Mouse (Mus musculus) limb, embryonic 15.5 days (tissue): ENCODE results near the gene Nfic. TPM values are rescaled to one million over a fixed set of nuclear protein-coding genes. Genes with fewer than 3 reads are reported as not detected.
A peak's percentile ranks its signal among the peaks of the same experiment; 100 is the strongest.

Experiments used
- ATAC-seq: fragments of 200-750 bp; cut with Nextera tagmentation; 2 replicates; pipeline ENCODE4 v1.8.0; 2017; ENCODE audit warnings: low read depth, moderate TSS enrichment; ENCODE audit not compliant: insufficient number of reproducible peaks, low FRiP score, low TSS enrichment
- H3K27ac ChIP-seq: fragments of 300-500 bp; sonication (generic); 2 replicates; pipeline ENCODE4 v1.5.1; 2015; ENCODE audit warnings: moderate library complexity, mild to moderate bottlenecking, inconsistent platforms
- H3K27me3 ChIP-seq: fragments of 300-500 bp; sonication (generic); 2 replicates; pipeline ENCODE4 v1.6.1; 2015; ENCODE audit warnings: inconsistent platforms
- H3K36me3 ChIP-seq: fragments of 300-500 bp; sonication (generic); 2 replicates; pipeline ENCODE4 v1.6.1; 2015; ENCODE audit warnings: inconsistent platforms
- H3K4me1 ChIP-seq: fragments of 300-500 bp; sonication (generic); 2 replicates; pipeline ENCODE4 v1.6.1; 2015; ENCODE audit warnings: inconsistent platforms
- H3K4me2 ChIP-seq: fragments of 300-500 bp; sonication (generic); 2 replicates; pipeline ENCODE4 v1.6.1; 2015; ENCODE audit warnings: mild to moderate bottlenecking, inconsistent platforms
- H3K4me3 ChIP-seq: fragments of 300-500 bp; sonication (generic); 2 replicates; pipeline ENCODE4 v1.5.1; 2015; ENCODE audit warnings: mild to moderate bottlenecking, inconsistent platforms
- H3K9ac ChIP-seq: fragments of 300-500 bp; sonication (generic); 2 replicates; pipeline ENCODE4 v1.6.1; 2015; ENCODE audit warnings: inconsistent platforms
- H3K9me3 ChIP-seq: fragments of 300-500 bp; sonication (generic); 2 replicates; pipeline ENCODE4 v1.6.1; 2016; ENCODE audit warnings: inconsistent platforms
- WGBS: fragments of 180-500 bp; shearing (Covaris S2); methylation state at CpG from one replicate; pipeline ENCODE4 v1.1.7; 2015; 5-methylcytosine and 5-hydroxymethylcytosine counted together
- polyA plus RNA-seq: library from polyadenylated mRNA; unstranded; fragments of >200 nt; fragmentation: Nextera tagmentation; extraction: Ambion mirVana; gene quantifications from 2 replicates; pipeline ENCODE4 v1.2.1, GENCODE M21; 2015

The Nfic gene
- polyA plus RNA-seq, 1 experiment from 2014 or later = 138 TPM

- Histone ChIP-seq H3K27me3 (no peaks in the 10 kb centered on the region; the same call in 1 of the 2 replicates), H3K4me3 (no peak overlapping the region), H3K9ac (no peak overlapping the region), H3K36me3 (peaks cover 57% of the 10 kb centered on the region), H3K4me1 (peaks cover 99% of the 10 kb centered on the region), H3K9me3 (no peaks in the 10 kb centered on the region), H3K27ac (peak overlapping the region; percentile 93), H3K4me2 (0 out of 2 replicates have a peak overlapping the region, but pooled peaks have one; percentile 23)
- no peak for ATAC-seq
- WGBS = 66% methylated on average over 9 of the region's 9 CpGs
Measured at GRCm38 (mm10) chr10:81410981-81411380, 44.5 kb downstream of the Nfic start.

DNA sequence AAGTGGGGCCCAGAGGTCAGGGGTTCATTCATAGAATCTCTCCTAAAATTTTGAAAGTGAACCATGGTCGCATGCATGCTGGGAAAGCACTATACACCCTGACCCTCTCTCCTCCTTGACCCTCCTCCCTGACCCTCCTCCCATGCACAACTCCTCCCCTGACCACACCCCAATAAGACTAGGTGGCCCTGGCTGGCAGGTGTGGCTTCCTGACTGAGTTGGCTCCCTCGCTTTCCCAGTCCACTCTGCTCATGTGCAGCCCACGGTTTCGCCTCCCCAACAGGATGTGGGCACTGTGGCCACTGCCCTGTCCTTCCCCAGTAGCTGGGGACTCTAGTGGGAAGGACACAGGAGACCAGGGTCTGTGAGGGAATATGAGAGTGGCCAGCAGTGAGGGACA lies 45.1 kb downstream of the Nfic start:
- WGBS = 57% methylated on average over 4 of the region's 4 CpGs
- H3K36me3 ChIP-seq = peaks cover 62% of the 10 kb centered on the region
- H3K9me3 ChIP-seq = no peaks in the 10 kb centered on the region
- H3K27ac ChIP-seq = peak overlapping the region; percentile 93
- peaks cover 95% of the 10 kb centered on the region for H3K4me1 ChIP-seq
- no peak for ATAC-seq
- H3K9ac ChIP-seq = no peak overlapping the region
- H3K27me3 ChIP-seq = no peaks in the 10 kb centered on the region; the same call in 1 of the 2 replicates
- no peak overlapping the region for H3K4me3 ChIP-seq
- no peak overlapping the region for H3K4me2 ChIP-seq

DNA sequence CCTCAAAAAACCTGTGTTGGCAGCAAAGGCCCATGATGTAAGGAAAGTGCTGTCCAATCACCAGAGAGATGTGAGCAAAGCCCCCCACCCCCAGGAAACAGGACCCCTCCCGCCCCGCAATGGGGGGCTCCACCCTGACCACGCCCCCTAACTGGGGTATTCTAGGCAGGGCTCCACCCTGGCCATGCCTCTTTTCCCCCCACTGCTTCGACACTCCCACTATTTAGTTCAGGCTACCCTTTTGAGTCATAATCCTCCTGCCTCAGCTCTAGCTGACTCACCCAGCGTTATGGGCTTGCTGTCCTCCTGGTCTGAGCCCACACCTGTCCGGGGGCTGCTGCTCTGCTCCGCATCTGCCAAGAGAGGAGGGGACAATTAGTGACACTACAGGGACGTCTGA lies 46.1 kb downstream of the Nfic start:
- Histone ChIP-seq H3K27ac (peak overlapping the region; percentile 93), H3K9me3 (no peaks in the 10 kb centered on the region), H3K4me3 (no peak overlapping the region), H3K4me1 (peaks cover 91% of the 10 kb centered on the region), H3K9ac (no peak overlapping the region), H3K36me3 (peaks cover 66% of the 10 kb centered on the region), H3K27me3 (no peaks in the 10 kb centered on the region; the same call in 1 of the 2 replicates), H3K4me2 (no peak overlapping the region)
- 27% methylated on average over 8 of the region's 8 CpGs for WGBS
- no peak for ATAC-seq

GRCm38 (mm10) chr10:81408871-81409291 lies 46.6 kb downstream of the Nfic start:
- Histone ChIP-seq H3K9ac (no peak overlapping the region), H3K4me2 (no peak overlapping the region), H3K27ac (peak overlapping the region; percentile 93), H3K27me3 (no peaks in the 10 kb centered on the region; the same call in 1 of the 2 replicates), H3K36me3 (peaks cover 70% of the 10 kb centered on the region), H3K4me1 (peaks cover 91% of the 10 kb centered on the region), H3K9me3 (no peaks in the 10 kb centered on the region), H3K4me3 (no peak overlapping the region)
- 24% methylated on average over 8 of the region's 9 CpGs for WGBS
- no peak for ATAC-seq

DNA sequence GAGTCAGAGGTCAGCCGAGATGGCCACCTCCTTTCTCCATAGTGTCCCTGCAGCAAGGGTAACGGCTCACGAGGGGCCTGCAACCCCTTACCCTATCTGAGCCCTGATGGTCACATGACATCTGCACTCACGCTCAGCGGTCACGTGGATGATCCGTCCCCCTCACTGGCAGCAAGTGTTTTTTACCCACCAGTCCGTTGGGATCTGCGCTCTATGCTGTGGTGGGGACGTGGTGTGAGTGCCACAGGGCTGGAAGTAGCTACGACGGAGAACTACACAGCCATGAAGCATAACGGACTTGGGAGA lies 47.1 kb downstream of the Nfic start:
- no peaks in the 10 kb centered on the region for H3K9me3 ChIP-seq
- peaks cover 75% of the 10 kb centered on the region for H3K36me3 ChIP-seq
- H3K27me3 ChIP-seq = no peaks in the 10 kb centered on the region; the same call in 1 of the 2 replicates
- H3K4me1 ChIP-seq = peaks cover 91% of the 10 kb centered on the region
- WGBS = 54% methylated on average over 13 of the region's 13 CpGs
- H3K4me2 ChIP-seq = no peak overlapping the region
- H3K9ac ChIP-seq = no peak overlapping the region
- no peak overlapping the region for H3K4me3 ChIP-seq
- no peak for ATAC-seq
- H3K27ac ChIP-seq = peak overlapping the region; percentile 93

DNA sequence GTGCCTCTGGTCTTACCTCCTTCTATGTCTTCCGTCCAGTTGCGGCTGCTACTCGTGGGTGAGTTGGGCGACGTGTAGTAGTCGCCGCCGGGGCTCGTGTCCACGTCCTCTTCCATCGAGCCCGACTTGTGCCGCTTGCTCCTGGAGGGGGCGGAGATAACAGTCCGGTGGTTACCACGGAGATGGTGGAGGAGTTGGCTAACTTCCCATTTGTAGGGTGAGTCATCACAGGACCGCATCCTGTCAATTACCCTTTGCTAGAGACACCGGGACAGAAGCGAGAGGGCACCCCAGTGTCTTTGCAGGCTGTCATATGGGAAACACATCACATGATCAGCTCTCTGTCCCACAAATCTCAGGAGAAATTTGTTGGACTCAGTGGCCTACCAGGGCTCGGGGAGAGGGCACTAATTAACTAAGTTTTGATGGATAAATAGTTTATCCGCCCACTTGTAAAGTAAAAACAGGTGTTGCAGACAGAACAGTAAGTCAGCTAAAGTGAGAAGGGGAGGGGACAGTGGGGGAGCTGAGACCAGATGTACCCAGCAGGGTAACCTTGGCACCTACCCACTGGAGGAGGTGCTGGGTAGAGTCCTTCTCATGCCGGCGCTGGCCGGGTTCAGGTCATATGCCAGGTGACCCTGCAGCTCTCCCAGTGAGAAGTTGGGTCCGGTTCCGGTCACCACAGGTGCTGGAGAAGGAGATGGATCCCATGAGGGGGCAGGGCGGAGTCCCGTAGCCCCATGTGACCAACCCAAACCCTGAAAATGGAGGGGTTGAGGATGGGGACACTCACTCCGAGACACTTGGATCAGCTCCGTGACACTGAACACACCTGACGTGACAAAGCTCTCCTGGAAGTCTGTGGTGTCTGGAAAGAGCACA lies 47.7 kb downstream of the Nfic start:
- H3K4me2 ChIP-seq = peak overlapping the region; percentile 30; the same call in 1 of the 2 replicates
- 21% methylated on average over 31 of the region's 31 CpGs for WGBS
- H3K27ac ChIP-seq = peak overlapping the region; percentile 93
- no peaks in the 10 kb centered on the region; the same call in 1 of the 2 replicates for H3K27me3 ChIP-seq
- no peak overlapping the region for H3K9ac ChIP-seq
- H3K9me3 ChIP-seq = no peaks in the 10 kb centered on the region
- peaks cover 91% of the 10 kb centered on the region for H3K4me1 ChIP-seq
- H3K4me3 ChIP-seq = peak overlapping the region; percentile 9; the same call in 1 of the 2 replicates
- peaks cover 74% of the 10 kb centered on the region for H3K36me3 ChIP-seq
- peak; percentile 7; the same call in 1 of the 2 replicates for ATAC-seq

GRCm38 (mm10) chr10:81406504-81407440 lies 48.7 kb downstream of the Nfic start:
- WGBS = 30% methylated on average over 24 of the region's 24 CpGs
- Histone ChIP-seq H3K9ac (0 out of 2 replicates have a peak overlapping the region, but pooled peaks have one; percentile 5), H3K36me3 (peaks cover 69% of the 10 kb centered on the region), H3K27ac (no peak overlapping the region), H3K4me3 (peak overlapping the region; percentile 9; the same call in 1 of the 2 replicates), H3K9me3 (no peaks in the 10 kb centered on the region), H3K4me2 (peak overlapping the region; percentile 30), H3K4me1 (peaks cover 91% of the 10 kb centered on the region), H3K27me3 (no peaks in the 10 kb centered on the region; the same call in 1 of the 2 replicates)
- no peak for ATAC-seq

GRCm38 (mm10) chr10:81405588-81406201 lies 49.7 kb downstream of the Nfic start:
- Histone ChIP-seq H3K4me3 (no peak overlapping the region), H3K27me3 (no peaks in the 10 kb centered on the region; the same call in 1 of the 2 replicates), H3K9ac (no peak overlapping the region), H3K4me1 (peaks cover 90% of the 10 kb centered on the region), H3K27ac (no peak overlapping the region), H3K36me3 (peaks cover 70% of the 10 kb centered on the region), H3K9me3 (no peaks in the 10 kb centered on the region), H3K4me2 (no peak overlapping the region)
- no peak for ATAC-seq
- WGBS = 50% methylated on average over 13 of the region's 13 CpGs

GRCm38 (mm10) chr10:81404720-81405119 lies 50.7 kb downstream of the Nfic start:
- H3K27ac ChIP-seq = peak overlapping the region; percentile 62; the same call in 1 of the 2 replicates
- H3K27me3 ChIP-seq = no peaks in the 10 kb centered on the region; the same call in 1 of the 2 replicates
- H3K9ac ChIP-seq = no peak overlapping the region
- no peak overlapping the region for H3K4me3 ChIP-seq
- no peak overlapping the region for H3K4me2 ChIP-seq
- ATAC-seq = no peak
- 54% methylated on average over 18 of the region's 18 CpGs for WGBS
- H3K36me3 ChIP-seq = peaks cover 75% of the 10 kb centered on the region
- H3K9me3 ChIP-seq = no peaks in the 10 kb centered on the region
- peaks cover 87% of the 10 kb centered on the region for H3K4me1 ChIP-seq

- Histone ChIP-seq H3K4me1 (peaks cover 81% of the 10 kb centered on the region), H3K9ac (no peak overlapping the region), H3K36me3 (peaks cover 82% of the 10 kb centered on the region)
Measured at GRCm38 (mm10) chr10:81404082-81404481, 51.4 kb downstream of the Nfic start.

DNA sequence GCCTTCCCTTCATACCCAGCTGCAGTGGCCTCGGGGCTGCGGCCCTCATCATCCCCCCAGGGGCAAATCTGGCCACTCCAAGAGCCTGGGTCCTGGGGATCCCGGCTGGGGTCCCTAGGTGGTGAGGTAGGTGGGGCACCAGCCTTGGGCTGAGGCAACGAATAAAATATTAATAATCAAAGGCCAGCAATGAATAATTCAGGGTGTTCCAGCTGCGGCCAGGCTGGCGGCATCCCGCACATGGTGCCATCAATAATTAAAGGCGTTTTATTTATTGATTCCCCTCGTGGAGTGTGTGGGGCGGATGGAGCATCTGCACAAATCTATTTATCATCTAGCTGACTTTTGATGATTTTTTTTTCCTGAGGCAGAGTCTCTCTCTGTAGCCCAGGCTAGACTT lies 51.9 kb downstream of the Nfic start:
- 59% methylated on average over 10 of the region's 10 CpGs for WGBS
- Histone ChIP-seq H3K4me1 (peaks cover 75% of the 10 kb centered on the region), H3K9me3 (no peaks in the 10 kb centered on the region), H3K36me3 (peaks cover 81% of the 10 kb centered on the region), H3K27me3 (no peaks in the 10 kb centered on the region; the same call in 1 of the 2 replicates), H3K4me2 (no peak overlapping the region), H3K4me3 (no peak overlapping the region), H3K27ac (peak overlapping the region; percentile 93), H3K9ac (0 out of 2 replicates have a peak overlapping the region, but pooled peaks have one; percentile 17)
- ATAC-seq = no peak

More at GRCm38 (mm10) chr10:81404082-81404481, 51.4 kb downstream of the Nfic start:
- Histone ChIP-seq H3K4me2 (no peak overlapping the region), H3K27me3 (no peaks in the 10 kb centered on the region; the same call in 1 of the 2 replicates), H3K4me3 (no peak overlapping the region), H3K9me3 (no peaks in the 10 kb centered on the region), H3K27ac (no peak overlapping the region)
- 21% methylated on average over 9 of the region's 9 CpGs for WGBS
- ATAC-seq = no peak
